Comparison of ENCODE assay signal across 10 mouse cellular contexts in the genomic region with DNA sequence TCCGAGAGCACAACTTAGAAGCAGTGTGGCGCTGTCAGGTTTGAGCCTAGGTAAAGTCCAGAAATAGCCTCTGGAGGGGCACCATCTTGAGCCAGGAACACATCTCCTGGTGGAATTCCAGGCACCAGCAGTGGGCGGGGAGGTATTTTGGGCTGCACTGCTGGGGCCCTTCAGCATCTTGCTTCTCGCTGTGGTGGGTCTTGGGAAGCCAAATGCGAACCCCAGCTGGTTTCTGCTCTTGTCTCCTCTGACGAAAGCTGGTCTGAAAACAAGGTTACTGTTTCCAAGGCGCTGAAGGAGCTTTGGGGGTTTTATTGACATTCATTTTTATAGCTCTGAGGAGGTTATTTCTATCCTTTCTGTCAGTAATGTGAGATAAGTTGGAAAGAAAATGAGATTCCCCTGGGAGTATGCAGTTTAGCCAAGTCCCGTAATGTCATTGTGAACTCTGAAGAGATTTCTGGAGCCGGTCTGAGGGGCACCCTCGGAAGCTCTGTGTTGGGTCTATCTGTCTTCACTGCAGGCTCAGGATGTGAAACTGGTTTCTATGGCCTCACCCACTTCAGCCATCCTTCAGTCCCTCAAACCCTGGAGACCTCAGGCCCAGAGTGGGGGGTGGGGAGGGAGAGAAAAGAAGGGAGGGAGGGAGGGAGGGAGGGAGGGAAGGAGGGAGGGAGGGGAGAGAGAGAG.
DNase-seq lines count a peak whose midpoint lies in the region; ATAC-seq and TF ChIP-seq lines count a peak whose summit lies in the region.
"Had no signal": no experiment of that assay in that cellular context is flagged by ENCODE, and none has a peak within 500 bp of the region (broad histone marks: within the 10 kb centered on the region; RNA-seq: fewer than 3 reads in every experiment).

No protein-coding gene starts in this region.

- H3K36me3 ChIP-seq in heart, postnatal 0 days (replicated peaks; ENCODE audit: control insufficient read depth, insufficient read depth, low read length), result no peaks in the 10 kb centered on the region
- no peaks in the 10 kb centered on the region for H3K36me3 ChIP-seq in kidney, adult 2 months (ENCODE audit: control insufficient read depth, insufficient read depth, low read length)
- H3K36me3 ChIP-seq: liver, embryonic 15.5 days had no signal

- peak; percentile 2 for DNase-seq in gastrocnemius, adult 18-20 months (ENCODE audit: low spot score)
- no peak for DNase-seq in gastrocnemius, postnatal 14 days
- DNase-seq in right cerebral cortex, adult 18-20 months, result peak; percentile 24
- no peak for DNase-seq in right cerebral cortex, postnatal 4 days
- peak; percentile 18 for DNase-seq in heart, postnatal 0 days (ENCODE audit: low spot score)
- DNase-seq in thymus, postnatal 10 days (ENCODE audit: low spot score in 2 of 2), result no peak
- no peak for DNase-seq in layer of hippocampus, postnatal 10 days (ENCODE audit: low spot score in 2 of 2)
- no peak for DNase-seq in kidney, adult 2 months

- 0 out of 2 replicates have a peak, but pooled peaks cover 12% of the 10 kb centered on the region for H3K4me1 ChIP-seq in heart, postnatal 0 days (ENCODE audit: control insufficient read depth, insufficient read depth)
- H3K4me1 ChIP-seq in kidney, adult 2 months (ENCODE audit: control insufficient read depth, insufficient read depth, low read length), result no peaks in the 10 kb centered on the region
- H3K4me1 ChIP-seq: liver, embryonic 15.5 days had no signal

- H3K9me3 ChIP-seq in heart, postnatal 0 days (replicated peaks; ENCODE audit: control insufficient read depth, low read length), result no peaks in the 10 kb centered on the region
- H3K9me3 ChIP-seq: liver, embryonic 15.5 days had no signal

- no peak for TF ChIP-seq EP300 in heart, postnatal 0 days (IDR thresholded peaks at IDR 0.05; ENCODE audit: low read depth)

- TF ChIP-seq CTCF in heart, postnatal 0 days (IDR thresholded peaks at IDR 0.05; ENCODE audit: low read depth), result no peak
- no peak for TF ChIP-seq CTCF in kidney, adult 2 months (conservative IDR thresholded peaks at IDR 0.05; ENCODE audit: insufficient read depth, insufficient read length, low read depth, low read length)

- no peak overlapping the region for H3K9ac ChIP-seq in heart, postnatal 0 days (replicated peaks; ENCODE audit: low read depth, low read length)
- H3K9ac ChIP-seq: liver, embryonic 15.5 days had no signal

- 27% methylated on average over 10 of the region's 10 CpGs for WGBS in heart, postnatal 0 days
- WGBS in kidney, adult 2 months, result 79% methylated on average over 10 of the region's 10 CpGs

- no peak for TF ChIP-seq POLR2A in kidney, adult 2 months (IDR thresholded peaks at IDR 0.05; ENCODE audit: low read depth, low read length)

- intact Hi-C loops in gastrocnemius, postnatal 14 days (cut with DNase I; ENCODE audit: low total_unique reads), result no loop called here

- no peaks in the 10 kb centered on the region for H3K27me3 ChIP-seq in heart, postnatal 0 days (ENCODE audit: control insufficient read depth, insufficient read depth, low read length)
- H3K27me3 ChIP-seq in kidney, adult 2 months (replicated peaks; ENCODE audit: control insufficient read depth, insufficient read depth, low read length), result no peaks in the 10 kb centered on the region; the same call in 1 of the 2 replicates
- H3K27me3 ChIP-seq: liver, embryonic 15.5 days had no signal

- peak overlapping the region; percentile 24 for H3K4me2 ChIP-seq in heart, postnatal 0 days (ENCODE audit: low read depth, low read length)
- H3K4me2 ChIP-seq: liver, embryonic 15.5 days had no signal

- peak; percentile 53 for ATAC-seq in heart, postnatal 0 days (ENCODE audit: insufficient read depth, low read depth)

- no peak overlapping the region for H3K4me3 ChIP-seq in heart, postnatal 0 days (ENCODE audit: low read depth, low read length)
- no peak overlapping the region for H3K4me3 ChIP-seq in kidney, adult 2 months (ENCODE audit: insufficient read depth, low read depth, low read length)
- H3K4me3 ChIP-seq: liver, embryonic 15.5 days had no signal

- H3K27ac ChIP-seq in heart, postnatal 0 days (ENCODE audit: low read depth), result peak overlapping the region; percentile 93
- H3K27ac ChIP-seq in kidney, adult 2 months (ENCODE audit: insufficient read depth, low read depth, low read length), result no peak overlapping the region
- H3K27ac ChIP-seq: liver, embryonic 15.5 days; stomach, postnatal 0 days had no signal

Comparison
In these comparisons a context has a peak if more than half of its experiments do, and no peak if none do; other contexts are left out.
1. DNase-seq: peak in gastrocnemius, adult 18-20 months (single experiment), right cerebral cortex, adult 18-20 months (single experiment) and heart, postnatal 0 days (single experiment); none in gastrocnemius, postnatal 14 days (single experiment), right cerebral cortex, postnatal 4 days (single experiment), thymus, postnatal 10 days (0 of 2), layer of hippocampus, postnatal 10 days (0 of 2) and kidney, adult 2 months (single experiment).